Mouse (Mus musculus): ENCODE data around the gene Slc7a5.

DNA sequence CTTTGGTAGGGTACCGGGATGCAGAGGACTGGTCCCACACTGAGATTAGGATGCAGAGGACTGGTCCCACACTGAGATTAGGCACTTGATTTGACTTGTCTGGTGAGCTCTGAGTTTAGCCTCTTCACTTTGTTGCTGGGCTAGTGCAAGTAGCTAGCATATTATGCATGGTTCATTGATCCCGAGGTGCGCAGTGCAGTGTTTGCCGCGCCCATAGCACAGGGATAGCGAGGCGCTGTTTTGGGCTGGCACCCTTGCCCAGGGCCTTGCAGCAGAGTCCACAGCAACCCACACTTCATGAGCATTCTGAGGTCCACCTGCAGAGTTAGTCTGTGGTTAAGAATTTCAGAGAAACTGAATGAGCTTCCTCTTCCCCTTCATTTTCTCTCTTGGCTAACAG lies 45.3 kb upstream of the Slc7a5 start:
- TF ChIP-seq EP300 (IDR thresholded peaks at IDR 0.05; ENCODE audit: low read length), result no peak
- TF ChIP-seq ZNF384 (IDR thresholded peaks at IDR 0.05; ENCODE audit: low read depth, low read length), result no peak
- TF ChIP-seq CTCF (conservative IDR thresholded peaks at IDR 0.05 in 1 of 2, IDR thresholded peaks at IDR 0.05 in 1 of 2; ENCODE audit: low read depth in 2 of 2, low read length in 2 of 2), result no peak
- no peak for TF ChIP-seq RAD21 (IDR thresholded peaks at IDR 0.05; ENCODE audit: low read depth, low read length)

Data from CH12.LX (cell line).